Mouse (Mus musculus): ENCODE measurements at regions not wholly inside any gene's neighbourhood (a gene's known extent, or its start where the extent isn't known, plus 50 kb on each side); places are given as distances from the start of the nearest gene placed in this dataset.

- 69% methylated on average over 3 of the region's 3 CpGs for WGBS
- Histone ChIP-seq H3K36me3 (no peaks in the 10 kb centered on the region), H3K27ac (no peak overlapping the region), H3K4me3 (no peak overlapping the region), H3K4me1 (0 out of 2 replicates have a peak, but pooled peaks cover under 1% of the 10 kb centered on the region), H3K9me3 (replicated peaks) (no peaks in the 10 kb centered on the region), H3K27me3 (ENCODE audit: low read depth, poor library complexity, severe bottlenecking) (no peaks in the 10 kb centered on the region)
- no peak for DNase-seq (ENCODE audit: low spot score)
These were observed 57.0 kb upstream of the Slc4a7 start for GRCm38 (mm10) chr14:14645084-14645483.
